Mouse (Mus musculus) olfactory bulb, adult 2 months (tissue): Measurements from ENCODE around the gene Phf20.

Experiments
- CTCF ChIP-seq: fragments of 200-500 bp; IDR thresholded peaks from 2 replicates; pipeline ENCODE4 v1.5.1; 2012; ENCODE audit warnings: low read depth, mild to moderate bottlenecking, low read length, moderate library complexity; ENCODE audit not compliant: insufficient read depth
- POLR2A ChIP-seq: fragments of 200-500 bp; IDR thresholded peaks from 2 replicates; pipeline ENCODE4 v1.6.1; 2012; ENCODE audit warnings: mild to moderate bottlenecking, low read depth, low read length, moderate library complexity; ENCODE audit not compliant: insufficient read depth

- TF ChIP-seq CTCF (no peak), POLR2A (no peak)
Measured at GRCm38 (mm10) chr2:156241662-156242061, 45.4 kb downstream of the Phf20 start.
